Mouse (Mus musculus) granulocyte monocyte progenitor cell, adult 5-6 weeks (primary cell): ENCODE results near the gene Hivep3. TPM values are rescaled to one million over a fixed set of nuclear protein-coding genes. Genes with fewer than 3 reads are reported as not detected.

Source experiments
- ATAC-seq: replicated peaks from 2 replicates; pipeline ENCODE4 v1.8.0; 2016; ENCODE audit warnings: mild to moderate bottlenecking, moderate TSS enrichment, inconsistent platforms; ENCODE audit not compliant: poor library complexity, severe bottlenecking
- total RNA-seq, 2 experiments: library from RNA; stranded (forward) in 1 of 2; stranded (reverse) in 1 of 2; fragments of 200-712, 200-1000 nt in 1 of 2; fragments of >200 nt in 1 of 2; fragmentation: Nextera tagmentation in 1 of 2; gene quantifications; 2 replicates each; pipeline ENCODE4 v1.2.3; 2014 to 2017

The Hivep3 gene
- total RNA-seq, 2 experiments from 2014 or later, result 4.4 to 11.9 TPM

DNA sequence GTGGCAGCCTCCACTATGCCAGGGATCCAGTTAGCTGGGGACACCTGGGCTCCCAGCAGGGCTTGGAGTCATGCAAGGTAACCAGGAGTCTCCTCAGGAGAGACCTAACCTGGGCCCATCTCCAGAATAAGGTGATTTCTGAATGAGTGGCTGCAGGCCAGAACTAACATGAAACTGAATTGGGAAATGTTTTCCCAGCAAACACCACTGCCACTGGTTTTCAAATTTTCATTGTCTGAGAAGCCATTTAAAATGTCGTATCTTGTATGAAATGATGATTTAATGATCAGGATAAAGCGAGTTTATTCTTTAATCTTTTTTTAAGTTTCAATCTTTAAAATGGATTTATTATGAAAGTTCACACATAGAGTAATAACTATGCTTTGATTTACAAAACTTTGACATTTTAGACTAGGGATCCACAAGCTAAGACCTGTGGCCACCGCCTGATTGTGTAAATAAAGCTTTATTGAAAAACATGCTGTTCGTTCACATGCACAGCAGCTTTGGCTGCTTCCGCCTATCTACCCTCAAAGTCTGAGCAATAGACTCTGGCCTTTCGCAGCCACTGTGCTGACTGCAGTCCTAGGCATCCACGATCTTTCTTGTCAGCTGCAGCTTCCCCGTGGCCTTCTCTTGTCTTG, 334.1 kb downstream of the Hivep3 start:
- no peak for ATAC-seq

DNA sequence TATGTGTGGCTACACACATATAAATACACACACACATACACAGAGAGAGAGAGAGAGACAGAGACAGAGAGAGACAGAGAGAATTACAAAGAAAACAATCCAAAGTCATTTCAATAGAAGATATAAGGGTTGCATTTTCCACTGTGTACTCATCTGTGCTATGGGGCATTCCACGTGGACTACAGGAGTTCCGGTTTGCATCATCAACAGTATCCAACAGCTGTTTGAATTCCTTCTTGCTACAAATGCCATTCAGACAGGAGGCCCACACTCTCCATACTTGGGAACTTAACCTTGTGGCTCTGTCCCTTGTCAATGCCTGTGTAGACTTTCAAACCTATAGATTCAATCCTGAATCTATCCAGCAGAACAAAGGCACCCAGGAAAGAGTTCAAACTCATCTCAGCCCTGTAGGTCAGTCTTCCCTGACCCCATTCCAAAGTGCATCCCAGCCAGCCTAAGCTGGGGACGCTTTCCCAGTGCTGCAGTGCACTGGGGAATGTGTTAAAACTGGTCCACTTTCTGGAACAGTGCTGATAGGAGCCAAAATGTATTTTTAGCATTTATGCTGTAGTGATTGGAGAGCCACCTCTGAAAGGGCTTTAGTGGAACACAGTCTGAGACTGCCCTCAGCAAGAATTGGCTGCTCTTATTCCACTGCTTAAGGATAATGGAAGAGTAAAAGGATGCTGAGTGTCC, 335.4 kb downstream of the Hivep3 start:
- no peak for ATAC-seq

DNA sequence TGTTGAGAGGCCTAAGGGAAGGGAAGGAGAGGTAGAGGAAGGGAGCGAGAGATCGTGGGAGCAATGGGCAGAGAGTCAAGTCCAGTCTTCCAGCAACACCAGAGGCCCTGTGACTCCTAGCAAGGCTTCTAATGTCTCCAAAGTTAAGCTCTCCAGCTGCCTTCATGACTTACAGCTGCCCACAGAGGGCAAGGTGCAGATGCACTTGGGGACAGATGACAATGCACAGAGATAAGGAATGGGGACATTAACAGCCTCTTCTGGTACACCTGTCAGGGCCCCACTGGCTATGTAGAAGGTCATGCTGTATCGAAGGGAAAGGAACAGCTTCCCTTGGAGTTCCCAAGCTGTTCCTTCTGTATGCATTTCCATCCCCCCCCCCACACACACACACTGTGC, 336.0 kb downstream of the Hivep3 start:
- no peak for ATAC-seq

DNA sequence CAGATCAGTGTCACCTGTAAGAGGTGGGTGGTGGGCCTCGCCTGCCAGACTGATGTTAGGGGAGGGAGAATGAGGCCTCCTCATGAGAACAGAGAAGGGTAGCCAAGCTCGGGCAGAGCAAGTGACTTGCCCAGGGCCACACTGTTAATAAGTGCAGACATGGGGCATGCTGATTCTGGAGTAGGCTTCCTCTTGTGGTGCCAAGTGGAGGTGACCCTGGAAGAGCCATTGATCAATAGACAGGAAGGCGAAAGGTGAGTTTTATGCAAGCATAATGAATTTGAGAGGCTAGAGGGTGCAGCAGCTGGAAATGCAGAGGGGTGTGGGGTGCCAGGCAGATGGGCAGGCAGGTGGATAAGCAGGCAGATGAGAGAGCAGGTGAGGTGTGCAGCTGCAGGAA, 337.8 kb downstream of the Hivep3 start:
- no peak for ATAC-seq

DNA sequence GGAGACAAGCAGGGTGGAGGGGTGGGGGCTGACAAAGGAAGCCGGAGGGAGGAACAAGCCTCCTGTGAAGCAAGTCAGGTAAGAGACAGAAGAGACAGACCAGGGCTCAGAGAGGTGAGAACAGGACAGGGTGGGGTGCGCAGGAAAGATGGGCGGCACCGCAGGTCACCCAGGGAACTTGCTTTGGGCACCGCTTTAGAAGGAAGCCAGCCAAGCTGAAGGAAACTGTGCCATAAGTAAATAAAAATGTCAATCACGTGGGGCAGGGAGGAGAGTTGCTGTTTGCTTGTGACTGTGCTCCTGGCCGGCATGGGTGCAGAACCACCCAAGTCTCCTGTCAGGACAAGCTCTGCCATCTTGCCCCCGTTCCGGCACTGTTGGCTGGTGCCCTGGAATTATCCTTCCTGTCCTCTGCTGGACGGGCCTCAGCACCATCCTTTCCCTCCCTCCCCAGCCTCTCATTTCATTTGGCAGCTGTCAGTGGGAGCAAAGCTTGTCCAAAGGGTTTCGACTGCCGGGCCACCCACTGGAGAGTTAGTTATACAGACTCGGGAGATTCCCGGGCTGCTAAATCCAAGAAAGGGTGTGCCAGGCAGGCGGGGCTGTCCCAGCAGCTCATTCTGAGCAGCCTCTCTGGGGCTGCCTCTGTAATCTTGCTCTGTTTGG, 338.4 kb downstream of the Hivep3 start:
- no peak for ATAC-seq

DNA sequence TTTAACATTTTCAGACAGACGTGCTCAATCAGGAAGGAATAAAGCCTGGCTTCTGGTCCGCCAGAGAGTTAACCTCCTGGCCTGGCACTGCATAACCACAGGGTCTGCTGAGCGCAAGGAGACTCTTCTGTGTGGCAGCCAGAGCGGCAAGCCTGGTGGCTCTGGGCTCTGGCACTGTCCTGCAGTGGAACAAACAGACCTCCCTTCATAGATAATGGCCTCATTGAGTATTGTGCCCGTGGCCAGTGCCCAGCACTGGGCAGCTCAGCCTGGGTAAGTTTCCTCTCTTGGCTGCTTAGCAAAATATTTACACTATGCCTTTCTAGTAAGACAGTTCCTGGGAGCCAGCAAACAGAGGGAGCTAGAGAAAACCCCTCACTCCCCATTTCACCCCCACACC, 340.5 kb downstream of the Hivep3 start:
- ATAC-seq, result no peak

DNA sequence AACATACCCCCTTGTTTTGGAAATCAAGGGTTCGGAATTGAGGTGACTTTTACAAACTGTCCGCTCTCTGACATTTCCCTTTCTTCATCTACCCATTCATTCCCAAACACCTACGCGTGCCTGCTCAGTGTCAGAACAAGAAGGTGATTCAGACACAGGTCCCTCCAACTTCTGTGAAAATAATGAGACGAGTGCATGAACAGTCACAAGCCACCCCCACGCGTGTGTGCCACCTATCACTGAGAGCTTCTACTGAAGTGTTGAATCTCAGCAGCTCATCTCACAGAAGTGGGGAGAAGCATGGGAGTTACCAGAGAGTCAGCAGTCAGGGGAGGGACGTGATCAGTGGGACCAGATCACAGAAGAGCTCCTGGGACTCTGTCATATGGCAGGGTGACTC, 343.7 kb downstream of the Hivep3 start:
- ATAC-seq, result no peak

DNA sequence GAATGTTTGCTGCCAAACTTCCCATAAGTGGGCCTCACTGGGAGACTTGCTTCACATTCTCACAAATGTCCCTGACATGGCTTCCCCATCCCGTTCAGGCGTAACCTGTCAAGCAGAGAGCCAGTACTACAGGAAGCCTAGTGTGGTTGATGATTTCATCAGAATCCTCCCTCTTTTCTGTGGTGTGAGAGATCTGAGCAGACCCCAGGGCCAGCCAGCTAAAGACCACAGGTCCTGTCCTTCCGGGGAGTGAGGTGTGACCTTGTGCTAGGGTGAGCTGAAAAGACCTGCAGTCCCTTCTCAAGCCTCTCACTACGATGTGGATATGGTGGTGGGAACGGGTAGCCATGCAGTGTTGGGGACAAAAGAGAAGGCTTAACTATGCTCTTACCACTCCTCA, 348.9 kb downstream of the Hivep3 start:
- ATAC-seq, result peak; percentile 61

DNA sequence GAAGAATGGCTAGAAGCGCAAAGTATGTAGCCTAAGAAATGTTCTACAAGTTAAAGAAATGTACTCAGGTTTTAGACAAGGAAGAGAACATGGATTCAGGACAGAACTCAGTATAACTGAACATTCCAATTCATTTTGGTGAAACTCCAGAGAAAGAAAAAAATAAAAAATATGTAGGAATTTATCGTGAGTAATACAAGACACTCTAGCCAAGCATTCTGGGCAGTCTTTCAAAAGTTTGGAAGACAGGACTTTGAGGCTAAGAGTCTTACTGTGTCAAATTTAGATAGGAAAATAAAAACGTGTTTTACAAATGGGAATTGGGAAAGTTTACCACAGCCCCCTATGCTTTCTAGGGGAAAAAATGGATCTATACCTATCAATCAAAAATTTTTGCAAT, 350.1 kb downstream of the Hivep3 start:
- ATAC-seq, result no peak

DNA sequence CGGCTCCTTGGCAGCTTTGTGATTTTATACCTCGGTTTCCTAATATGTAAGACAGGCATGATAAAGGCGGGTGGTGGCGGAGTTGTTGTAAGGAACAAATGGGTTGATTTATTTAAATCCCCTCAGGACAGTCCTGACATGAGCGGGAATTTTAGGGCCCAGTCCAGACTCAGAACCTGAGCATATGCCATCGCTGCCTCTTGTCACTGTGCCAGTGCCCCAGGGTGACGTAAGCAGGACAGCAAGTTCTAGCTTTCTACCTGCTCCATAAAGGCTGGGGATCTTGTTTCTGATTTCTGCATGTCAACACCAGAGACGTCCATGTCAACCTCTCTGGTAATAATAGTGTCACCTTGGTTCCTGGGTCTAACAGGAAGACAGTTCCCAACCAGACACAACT, 356.0 kb downstream of the Hivep3 start:
- no peak for ATAC-seq

DNA sequence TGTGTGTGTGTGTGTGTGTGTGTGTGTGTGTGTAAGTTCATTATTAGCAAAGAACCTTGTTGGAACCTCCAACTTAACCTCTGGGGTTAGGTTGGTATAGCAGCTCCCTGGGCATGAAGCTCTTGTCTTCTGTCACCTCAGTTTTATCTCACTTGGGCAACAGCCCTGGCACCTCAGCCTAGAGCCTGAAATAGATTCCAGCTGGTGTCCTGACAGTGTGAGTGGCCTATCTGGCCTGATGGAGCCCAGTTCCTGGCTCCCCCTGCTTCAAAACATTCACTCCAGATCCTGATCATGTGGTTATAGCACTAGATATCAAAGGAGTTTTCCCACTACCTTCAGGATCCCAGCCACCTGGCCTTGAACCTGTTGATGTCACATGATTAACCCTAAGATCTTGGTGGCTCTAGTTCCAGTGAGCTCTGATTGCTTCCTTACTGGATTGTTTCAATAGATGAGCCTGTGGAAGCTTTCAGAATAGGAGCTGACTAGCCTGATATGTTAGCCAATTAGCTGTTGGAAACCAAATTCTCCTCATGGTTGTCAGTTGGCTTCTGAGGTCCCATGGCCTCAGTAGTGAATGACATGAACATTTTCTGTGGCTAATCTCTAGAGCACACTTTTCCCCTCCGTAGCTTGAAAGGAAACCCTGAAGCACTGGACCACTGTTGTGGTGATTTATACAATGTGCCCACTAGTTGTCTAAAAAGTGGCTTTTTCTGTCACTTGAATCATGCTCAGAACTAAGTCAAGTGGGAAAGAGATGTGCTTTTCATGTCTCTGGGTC, 358.6 kb downstream of the Hivep3 start:
- ATAC-seq, result no peak

DNA sequence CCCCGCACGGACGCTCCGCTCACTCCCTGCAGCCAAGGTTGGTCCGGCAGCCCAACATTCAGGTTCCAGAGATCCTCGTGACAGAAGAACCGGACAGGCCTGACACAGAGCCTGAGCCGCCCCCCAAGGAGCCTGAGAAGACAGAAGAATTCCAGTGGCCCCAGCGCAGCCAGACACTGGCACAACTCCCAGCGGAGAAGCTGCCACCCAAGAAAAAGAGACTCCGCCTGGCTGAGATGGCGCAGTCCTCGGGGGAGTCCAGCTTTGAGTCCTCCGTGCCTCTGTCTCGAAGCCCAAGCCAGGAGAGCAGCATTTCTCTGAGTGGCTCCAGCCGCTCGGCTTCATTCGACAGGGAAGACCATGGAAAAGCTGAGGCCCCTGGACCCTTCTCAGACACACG, 363.4 kb downstream of the Hivep3 start:
- ATAC-seq, result no peak

DNA sequence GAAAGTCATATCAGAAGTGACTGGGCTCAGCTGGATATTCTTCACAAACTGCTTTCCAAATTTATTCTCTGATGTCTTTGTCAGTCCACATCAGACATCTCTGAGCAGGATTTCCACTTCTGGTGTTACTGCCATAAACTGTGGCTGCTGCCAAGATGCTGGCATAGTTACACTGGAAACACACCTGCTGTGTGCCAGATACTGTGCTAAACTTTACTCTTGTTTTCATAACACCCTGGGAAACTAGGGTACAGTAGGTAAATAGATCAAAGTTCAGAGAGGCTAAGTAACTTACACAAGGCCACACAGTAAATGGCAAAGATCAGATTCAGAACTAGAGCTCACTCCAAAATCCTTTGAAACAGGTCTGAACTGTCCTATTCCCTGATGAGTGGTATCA, 367.6 kb downstream of the Hivep3 start:
- ATAC-seq, result no peak

DNA sequence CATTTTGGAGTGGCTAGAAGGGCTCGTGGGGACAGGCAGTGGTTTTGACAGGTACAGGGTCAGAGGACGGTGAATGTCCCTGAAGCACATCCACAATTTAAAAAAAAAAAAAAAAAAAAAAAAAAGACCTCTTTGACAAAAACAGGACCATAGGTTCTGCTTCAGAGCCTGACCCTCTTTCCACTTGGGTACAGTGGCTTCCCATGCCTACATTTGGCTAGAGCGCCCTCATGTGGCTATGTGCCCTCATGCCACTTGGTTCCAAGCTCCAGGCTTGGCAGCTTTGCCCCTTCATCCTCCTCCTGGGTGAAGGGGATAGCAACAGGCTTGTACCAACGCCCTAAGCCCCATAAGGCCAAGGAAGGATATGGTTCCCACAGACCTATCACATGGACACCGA, 371.0 kb downstream of the Hivep3 start:
- peak; percentile 86 for ATAC-seq

DNA sequence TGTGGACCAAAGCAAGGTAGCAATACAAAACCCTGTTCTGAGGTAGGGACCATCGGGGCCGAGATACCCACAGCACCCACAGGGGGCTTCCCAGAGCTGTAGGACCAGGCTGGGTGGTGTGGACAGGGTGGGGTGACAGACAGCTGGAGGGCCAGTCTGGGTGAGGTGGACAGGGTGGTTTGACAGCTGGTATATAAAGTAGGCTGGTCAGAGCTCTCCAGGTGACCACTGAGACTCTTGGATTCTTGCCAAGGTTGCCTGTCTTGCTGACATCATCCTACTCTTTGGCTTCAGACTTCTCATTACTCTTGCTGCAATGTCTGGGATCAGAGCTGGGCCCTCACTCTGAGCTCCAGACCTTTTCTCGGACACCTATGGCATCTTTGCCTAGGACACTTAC, 372.8 kb downstream of the Hivep3 start:
- ATAC-seq, result no peak

DNA sequence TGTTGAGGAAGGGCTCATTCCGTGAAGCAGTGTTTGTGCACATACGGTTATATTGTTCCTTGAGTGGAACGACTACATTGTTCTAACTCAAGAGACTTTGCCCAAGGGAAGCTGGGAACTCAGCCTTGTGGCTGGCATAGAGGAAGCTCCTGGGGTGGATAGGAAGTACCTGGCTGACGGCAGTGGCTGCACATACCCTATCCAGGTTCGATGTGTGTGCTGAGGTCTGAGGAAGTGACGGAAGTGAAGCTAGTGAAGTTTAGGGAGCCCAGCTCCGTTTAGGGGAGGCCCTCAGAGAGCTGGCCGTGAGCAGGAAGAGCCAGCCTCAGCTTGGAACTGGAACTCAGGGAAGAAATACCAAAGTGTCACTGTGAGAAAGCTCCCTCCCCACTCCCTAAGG, 374.2 kb downstream of the Hivep3 start:
- no peak for ATAC-seq

DNA sequence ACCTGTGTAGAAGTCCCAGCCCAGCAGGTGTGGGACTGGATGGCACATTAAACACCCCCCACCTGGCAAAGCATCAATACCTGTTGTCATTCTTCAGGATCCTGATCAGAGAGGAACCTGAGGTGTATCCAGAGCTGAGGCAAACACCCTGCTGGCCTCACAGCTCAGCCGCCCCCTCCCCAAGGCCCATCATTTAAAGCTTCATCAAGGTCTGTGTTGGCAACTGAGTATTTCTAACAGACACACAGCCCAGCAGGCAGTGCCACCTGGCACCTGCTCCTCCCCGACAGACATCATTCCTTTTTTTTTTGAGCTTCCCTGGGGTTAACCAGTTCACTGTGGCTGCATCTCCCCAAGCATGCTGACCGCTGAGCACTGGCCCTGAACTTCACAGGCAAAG, 381.9 kb downstream of the Hivep3 start:
- no peak for ATAC-seq

DNA sequence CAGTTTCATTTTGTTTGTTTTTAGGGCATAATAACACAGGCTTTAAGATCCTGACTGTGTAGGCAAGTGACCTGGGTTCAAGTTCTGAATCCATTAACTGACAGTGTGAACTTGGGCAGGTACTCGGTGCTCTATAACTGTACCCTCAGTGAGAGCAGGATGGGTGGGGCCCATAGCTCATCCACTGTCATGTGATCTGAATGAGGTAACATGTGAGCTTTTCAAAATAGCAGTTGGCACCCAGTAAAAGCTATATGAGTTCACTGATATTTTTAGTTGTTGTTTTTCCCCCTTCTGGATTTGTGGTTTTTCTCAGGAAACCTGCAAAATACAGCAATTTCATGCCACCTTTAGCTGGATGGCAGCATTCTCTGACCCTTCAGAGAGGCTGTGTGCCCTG, 382.7 kb downstream of the Hivep3 start:
- ATAC-seq, result no peak

DNA sequence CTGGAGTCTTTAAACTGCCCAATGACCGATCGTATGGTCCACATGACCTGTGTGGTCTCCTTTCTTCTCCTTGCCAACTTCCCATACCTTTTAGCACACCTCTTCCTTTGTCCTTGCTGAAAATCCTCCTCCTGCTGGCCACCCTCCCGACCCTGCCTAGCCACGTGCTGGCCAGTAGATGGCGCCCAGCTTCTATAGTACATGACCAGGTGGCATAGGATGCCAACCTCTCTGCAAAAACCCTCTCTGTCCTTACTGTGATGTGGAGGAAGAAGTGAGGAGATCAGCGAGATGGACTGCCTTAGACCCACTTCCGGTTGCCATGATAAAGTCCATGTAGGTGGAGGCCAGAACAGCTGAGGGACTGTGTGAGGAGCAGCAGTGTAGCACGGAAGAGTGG, 386.7 kb downstream of the Hivep3 start:
- peak; percentile 66 for ATAC-seq

DNA sequence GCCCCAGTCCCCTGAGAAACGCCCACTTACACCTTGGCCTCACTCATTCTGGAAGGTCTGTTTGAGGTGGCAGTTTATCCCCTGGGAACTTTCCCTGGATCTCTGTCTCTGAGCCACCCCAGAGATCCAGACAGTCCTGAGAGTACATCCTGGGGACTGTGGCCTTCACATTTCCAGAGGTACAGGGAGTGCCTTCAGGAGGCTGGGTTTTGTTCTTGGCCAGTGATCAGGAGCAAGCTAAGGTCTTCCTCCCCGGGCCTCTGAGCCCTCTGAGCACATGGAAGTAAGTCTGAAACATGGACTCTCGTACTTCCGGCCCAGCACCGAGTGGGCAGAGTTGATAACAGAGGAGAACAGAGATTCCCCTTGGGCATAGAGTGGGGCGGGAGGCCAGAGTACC, 391.1 kb downstream of the Hivep3 start:
- ATAC-seq, result no peak

DNA sequence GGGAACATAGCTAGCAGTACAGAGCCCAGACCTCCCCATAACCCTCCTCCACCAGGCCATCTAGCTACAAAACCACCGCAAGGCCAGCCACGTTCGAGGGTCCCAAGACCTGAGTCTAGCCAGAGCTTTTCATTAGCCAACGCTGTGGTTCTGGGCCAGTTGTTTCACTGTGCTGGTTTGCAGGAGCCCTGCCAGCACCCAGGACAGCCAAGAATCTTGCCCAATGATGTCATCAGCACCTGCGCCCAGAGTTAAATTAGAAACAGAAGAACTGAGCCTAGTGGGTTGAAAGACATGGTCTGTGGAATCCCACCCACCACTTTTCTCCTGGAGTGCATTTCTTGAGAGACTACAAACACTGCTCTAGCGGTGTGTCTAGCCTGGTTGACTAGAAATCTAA, 392.5 kb downstream of the Hivep3 start:
- no peak for ATAC-seq
